Comparison of ENCODE assay signal across 8 mouse cellular contexts in genomic region chr1:43264407-43264889, GRCm38 (mm10).
DNase-seq lines count a peak whose midpoint lies in the region; ATAC-seq and TF ChIP-seq lines count a peak whose summit lies in the region.

No protein-coding gene starts in this region.

- no peaks in the 10 kb centered on the region for H3K9me3 ChIP-seq in MEL (replicated peaks; ENCODE audit: insufficient read depth, low read length)
- no peaks in the 10 kb centered on the region for H3K9me3 ChIP-seq in hindbrain, embryonic 12.5 days (replicated peaks)

- no peaks in the 10 kb centered on the region for H3K27me3 ChIP-seq in MEL (ENCODE audit: control insufficient read depth in 1 of 2, insufficient read depth in 2 of 2, low read length in 2 of 2)
- H3K27me3 ChIP-seq in cerebellum, adult 2 months (ENCODE audit: control insufficient read depth, insufficient read depth, low read length) = no peaks in the 10 kb centered on the region
- H3K27me3 ChIP-seq in hindbrain, embryonic 12.5 days = no peaks in the 10 kb centered on the region

- no peaks in the 10 kb centered on the region for H3K4me1 ChIP-seq in MEL (ENCODE audit: control insufficient read depth in 1 of 2, insufficient read depth in 2 of 2, low read length in 2 of 2)
- no peaks in the 10 kb centered on the region; the same call in 1 of the 2 replicates for H3K4me1 ChIP-seq in cerebellum, adult 2 months (ENCODE audit: control insufficient read depth, insufficient read depth, low read length)
- no peaks in the 10 kb centered on the region for H3K4me1 ChIP-seq in hindbrain, embryonic 12.5 days

- peak; percentile 64 for ATAC-seq in hindbrain, embryonic 12.5 days (ENCODE audit: low FRiP score)

- H3K4me2 ChIP-seq in hindbrain, embryonic 12.5 days (replicated peaks) = peak overlapping the region; percentile 31

- TF ChIP-seq RAD21 in MEL (IDR thresholded peaks at IDR 0.05; ENCODE audit: low read depth, low read length) = peak; percentile 88

- no peak overlapping the region for H3K9ac ChIP-seq in MEL (ENCODE audit: control insufficient read depth, low read depth, low read length, poor library complexity, severe bottlenecking)
- H3K9ac ChIP-seq in hindbrain, embryonic 12.5 days = no peak overlapping the region

- WGBS in cerebellum, adult 2 months = 14% methylated on average over 5 of the region's 5 CpGs
- 23% methylated on average over 5 of the region's 5 CpGs for WGBS in hindbrain, embryonic 12.5 days

- TF ChIP-seq EP300 in MEL (IDR thresholded peaks at IDR 0.05; ENCODE audit: low read depth in 1 of 2, low read length in 2 of 2) = no peak

- H3K36me3 ChIP-seq in MEL (ENCODE audit: control insufficient read depth in 1 of 2, insufficient read depth in 2 of 2, low read length in 2 of 2) = no peaks in the 10 kb centered on the region
- no peaks in the 10 kb centered on the region for H3K36me3 ChIP-seq in hindbrain, embryonic 12.5 days

- peak; percentile 68 for DNase-seq in MEL (ENCODE audit: low read depth, low spot score)
- peak; percentile 54 to 56 for DNase-seq in cerebellum, adult 2 months
- DNase-seq in frontal cortex, postnatal 10 days (ENCODE audit: low spot score in 2 of 2) = peak; percentile 53 to 64
- DNase-seq in layer of hippocampus, adult 9-11 months = peak; percentile 45
- peak; percentile 79 for DNase-seq in lung, postnatal 10 days
- DNase-seq in retina, adult 2 months (ENCODE audit: low read depth, low spot score) = peak; percentile 45
- peak; percentile 63 for DNase-seq in thymus, postnatal 25 days

- H3K27ac ChIP-seq in MEL (ENCODE audit: control insufficient read depth, low read depth, low read length) = no peak overlapping the region
- H3K27ac ChIP-seq in cerebellum, adult 2 months (ENCODE audit: insufficient read depth, low read length) = no peak overlapping the region
- no peak overlapping the region for H3K27ac ChIP-seq in hindbrain, embryonic 12.5 days

- no peak for TF ChIP-seq POLR2A in MEL (IDR thresholded peaks at IDR 0.05; ENCODE audit: control insufficient read depth in 1 of 2, insufficient read depth in 1 of 2, low read depth in 1 of 2, low read length in 2 of 2, poor library complexity in 1 of 2)
- no peak for TF ChIP-seq POLR2A in cerebellum, adult 2 months (IDR thresholded peaks at IDR 0.05; ENCODE audit: borderline replicate concordance, insufficient read depth, low read length)

- no peak overlapping the region for H3K4me3 ChIP-seq in MEL (ENCODE audit: control insufficient read depth in 1 of 2, insufficient read depth in 1 of 2, low read depth in 2 of 2, low read length in 2 of 2)
- no peak overlapping the region for H3K4me3 ChIP-seq in cerebellum, adult 2 months (replicated peaks; ENCODE audit: insufficient read depth, low read depth, low read length)
- H3K4me3 ChIP-seq in hindbrain, embryonic 12.5 days = no peak overlapping the region

- TF ChIP-seq CTCF in MEL (IDR thresholded peaks at IDR 0.05 in 2 of 3, conservative IDR thresholded peaks at IDR 0.05 in 1 of 3; ENCODE audit: control insufficient read depth in 1 of 3, insufficient read depth in 1 of 3, low read depth in 2 of 3, low read length in 3 of 3, poor library complexity in 1 of 3, severe bottlenecking in 1 of 3) = peak; percentile 47 to 89 (median 62)
- peak; percentile 65; the same call in 1 of the 2 replicates for TF ChIP-seq CTCF in cerebellum, adult 2 months (IDR thresholded peaks at IDR 0.05; ENCODE audit: borderline replicate concordance, insufficient read depth, low read depth, low read length)

- no peaks in the 10 kb centered on the region for H3K79me2 ChIP-seq in MEL (ENCODE audit: control insufficient read depth, insufficient read depth, low read length, poor library complexity)

TF ChIP-seq in MEL, 35 proteins besides CTCF, POLR2A, EP300 and RAD21:
- TF ChIP-seq SMC3 (IDR thresholded peaks at IDR 0.05; ENCODE audit: low read depth, low read length) (peak; percentile 94), ZKSCAN1 (IDR thresholded peaks at IDR 0.05; ENCODE audit: low read depth, low read length) (no peak), ZC3H11A (IDR thresholded peaks at IDR 0.05; ENCODE audit: low read depth, low read length) (peak; percentile 83), MAX (IDR thresholded peaks at IDR 0.05; ENCODE audit: low read length) (peak; percentile 37; the same call in 1 of the 2 replicates), ELF1 (IDR thresholded peaks at IDR 0.05; ENCODE audit: low read depth, low read length) (no peak), CHD2 (IDR thresholded peaks at IDR 0.05; ENCODE audit: low read length) (no peak), USF1 (IDR thresholded peaks at IDR 0.05; ENCODE audit: low read depth, low read length) (0 out of 2 replicates have a peak, but pooled peaks have one; percentile 17), MYC (IDR thresholded peaks at IDR 0.05; ENCODE audit: low read depth, low read length) (peak; percentile 76; the same call in 1 of the 2 replicates)
TF ChIP-seq in MEL: peak in this region for 5.
